Mouse (Mus musculus) thymus, adult 2 months (tissue): Measurements from ENCODE around the gene Pwp2.

Source experiments
- CTCF ChIP-seq: fragments of 200-500 bp; IDR thresholded peaks from 2 replicates; pipeline ENCODE4 v1.5.1; 2012; ENCODE audit warnings: mild to moderate bottlenecking, control low read depth, low read length, moderate library complexity, borderline replicate concordance; ENCODE audit not compliant: control insufficient read depth, poor library complexity, insufficient read depth; ENCODE audit errors: extremely low read depth
- POLR2A ChIP-seq: fragments of 200-500 bp; IDR thresholded peaks from 2 replicates; pipeline ENCODE4 v1.6.1; 2012; ENCODE audit warnings: mild to moderate bottlenecking, low read length, control low read depth, moderate library complexity; ENCODE audit not compliant: control insufficient read depth, poor library complexity, insufficient read depth; ENCODE audit errors: extremely low read depth

DNA sequence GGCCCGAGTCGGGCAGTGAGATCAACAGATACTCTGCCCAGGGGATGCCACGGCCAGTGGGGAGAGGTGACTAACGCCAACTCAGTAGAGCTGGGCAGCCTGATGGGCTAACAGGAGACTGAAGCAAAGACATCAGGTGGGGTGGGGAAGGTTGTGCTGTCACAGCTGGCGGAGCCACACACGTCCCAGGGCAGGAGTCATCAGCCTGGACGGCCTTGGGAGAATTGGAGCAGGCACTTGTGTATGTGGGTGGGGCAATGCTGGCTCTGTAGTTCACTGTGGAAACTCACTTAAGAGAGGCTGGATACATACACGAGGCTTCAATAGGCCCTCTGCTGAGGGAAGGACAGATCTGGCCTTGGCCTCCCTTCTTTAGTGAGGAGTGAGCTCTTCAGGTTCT is 23.9 kb downstream of the Pwp2 start:
- no peak for TF ChIP-seq CTCF
- TF ChIP-seq POLR2A: no peak
